Mouse (Mus musculus): ENCODE results near the gene Sult2a4.
"Not testable (repeated sequence)": the region's sequence is repeated elsewhere in the genome, so short reads cannot be mapped to it uniquely, and the experiment has no call there.

Sult2a4 gene

DNA sequence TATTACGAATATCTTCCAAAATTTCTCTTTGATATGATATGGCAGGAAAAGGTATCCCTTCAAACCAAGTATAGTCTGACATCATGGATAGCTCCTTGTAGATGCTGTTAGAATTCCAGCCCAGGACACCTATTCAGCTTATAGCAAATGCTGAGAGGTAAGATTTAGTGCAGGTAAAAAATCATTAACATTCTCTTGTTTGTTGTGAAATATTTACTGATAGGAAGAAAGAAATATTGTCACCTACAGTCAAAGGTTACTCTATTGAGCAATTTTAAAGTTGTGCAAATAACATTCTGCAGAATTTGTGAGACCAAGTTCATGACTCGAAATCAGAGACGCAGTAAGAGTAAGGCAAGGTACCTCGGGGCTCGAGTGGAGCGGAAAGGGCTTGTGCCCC, at the start of gene Sult2a4:
Sult2a4 (minus strand) TSS at position 101 of the 400 bp plus-strand sequence.
- not testable (repeated sequence) for DNase-seq (ENCODE audit: low spot score in 2 of 2)

DNA sequence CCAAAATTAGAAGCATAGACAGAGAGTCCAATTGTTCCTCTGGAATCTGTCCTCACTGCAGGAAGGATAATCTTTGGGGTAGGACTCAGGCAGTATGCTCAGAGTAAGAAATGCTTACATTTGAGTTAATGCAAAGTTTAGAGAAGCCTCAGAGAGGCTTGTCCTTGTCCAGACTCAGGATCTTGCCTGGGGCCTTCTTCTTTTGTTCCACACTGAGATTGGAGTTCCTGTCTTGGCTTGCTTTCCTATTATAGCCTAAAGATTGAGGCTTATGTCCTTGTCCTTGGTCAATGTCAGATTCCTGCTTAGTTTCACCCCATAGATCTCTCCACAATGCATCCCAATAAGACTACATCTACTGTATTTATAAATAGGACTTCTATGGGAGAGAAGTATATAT, 41.4 kb upstream of the Sult2a4 start:
- DNase-seq (ENCODE audit: low spot score in 2 of 2), result not testable (repeated sequence)

DNA sequence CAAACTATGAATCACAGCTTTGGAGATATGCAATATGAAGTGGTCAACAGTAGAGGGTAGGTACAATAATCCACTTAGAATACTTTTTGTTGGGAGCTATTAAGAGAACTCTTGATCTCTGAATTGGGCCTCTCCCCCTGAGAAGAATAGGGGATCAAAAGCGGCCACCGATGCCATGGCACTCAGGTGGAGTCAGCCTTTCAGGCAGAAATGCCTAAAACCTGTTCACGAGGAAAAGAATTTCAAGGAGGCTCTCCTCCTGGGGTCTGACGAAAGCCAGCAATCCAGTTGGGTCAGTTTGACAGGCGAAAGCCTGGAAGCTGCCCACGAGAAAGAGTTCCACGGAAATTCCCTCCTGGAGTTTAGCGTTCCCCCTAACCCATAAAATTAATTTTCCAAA, 23.7 kb upstream of the Sult2a4 start:
- DNase-seq (ENCODE audit: low spot score in 2 of 2), result no peak

DNA sequence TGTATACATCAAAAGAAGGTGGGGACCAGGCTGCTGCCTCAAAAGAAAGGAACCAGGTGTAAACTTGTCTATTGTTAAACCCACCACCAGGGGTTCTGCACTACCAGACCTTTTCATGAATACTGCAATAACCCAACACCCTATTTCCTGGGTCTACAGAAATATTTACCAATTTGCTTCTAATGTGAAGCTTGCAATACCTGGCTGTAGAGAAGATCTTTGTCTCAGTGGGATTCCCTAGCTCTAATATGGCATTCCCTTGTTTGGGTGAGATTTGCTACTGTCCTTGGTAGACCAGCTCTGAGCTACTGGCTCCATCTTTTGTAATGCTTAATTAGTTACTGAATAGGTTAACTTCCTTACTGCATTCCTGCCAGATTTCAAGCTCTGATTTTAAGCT, 21.3 kb upstream of the Sult2a4 start:
- not testable (repeated sequence) for DNase-seq (ENCODE audit: low spot score in 2 of 2)

Measured in frontal cortex, postnatal 10 days (tissue).